8 mouse cellular contexts compared by ENCODE assay signal in genomic region chr9:29201163-29202053, GRCm38 (mm10).
DNase-seq lines count a peak whose midpoint lies in the region; ATAC-seq and TF ChIP-seq lines count a peak whose summit lies in the region.

No protein-coding gene starts in this region.

- H3K9me3 ChIP-seq in lung, embryonic 14.5 days (ENCODE audit: low read depth, low read length), result no peaks in the 10 kb centered on the region
- no peaks in the 10 kb centered on the region for H3K9me3 ChIP-seq in heart, embryonic 14.5 days (ENCODE audit: control insufficient read depth, low read length)
- no peaks in the 10 kb centered on the region for H3K9me3 ChIP-seq in kidney, embryonic 15.5 days (replicated peaks)
- H3K9me3 ChIP-seq in lung, postnatal 0 days (ENCODE audit: low read length), result no peaks in the 10 kb centered on the region
- H3K9me3 ChIP-seq in stomach, embryonic 14.5 days (ENCODE audit: control insufficient read depth, low read depth, low read length), result no peaks in the 10 kb centered on the region

- H3K9ac ChIP-seq in lung, embryonic 14.5 days, result no peak overlapping the region
- no peak overlapping the region for H3K9ac ChIP-seq in heart, embryonic 14.5 days (ENCODE audit: low read length)
- no peak overlapping the region for H3K9ac ChIP-seq in kidney, embryonic 15.5 days
- H3K9ac ChIP-seq in lung, postnatal 0 days (replicated peaks; ENCODE audit: low read depth), result no peak overlapping the region
- H3K9ac ChIP-seq in stomach, embryonic 14.5 days (replicated peaks; ENCODE audit: low read depth, low read length), result no peak overlapping the region

- H3K27me3 ChIP-seq in lung, embryonic 14.5 days (ENCODE audit: insufficient read depth, low read length), result no peaks in the 10 kb centered on the region
- H3K27me3 ChIP-seq in heart, embryonic 14.5 days (ENCODE audit: control insufficient read depth, insufficient read depth, low read length), result no peaks in the 10 kb centered on the region
- no peaks in the 10 kb centered on the region for H3K27me3 ChIP-seq in kidney, embryonic 15.5 days
- no peaks in the 10 kb centered on the region for H3K27me3 ChIP-seq in lung, postnatal 0 days (replicated peaks; ENCODE audit: insufficient read depth, low read length)
- H3K27me3 ChIP-seq in stomach, embryonic 14.5 days (ENCODE audit: control insufficient read depth, insufficient read depth, low read length), result no peaks in the 10 kb centered on the region

- no peaks in the 10 kb centered on the region for H3K36me3 ChIP-seq in lung, embryonic 14.5 days (ENCODE audit: insufficient read depth)
- H3K36me3 ChIP-seq in heart, embryonic 14.5 days (ENCODE audit: control insufficient read depth, insufficient read depth, low read length), result no peaks in the 10 kb centered on the region
- no peaks in the 10 kb centered on the region for H3K36me3 ChIP-seq in kidney, embryonic 15.5 days
- no peaks in the 10 kb centered on the region for H3K36me3 ChIP-seq in lung, postnatal 0 days (ENCODE audit: insufficient read depth, low read length)
- H3K36me3 ChIP-seq in stomach, embryonic 14.5 days (ENCODE audit: control insufficient read depth, insufficient read depth, low read length), result no peaks in the 10 kb centered on the region

- peak; percentile 77 for TF ChIP-seq CTCF in lung, embryonic 14.5 days (IDR thresholded peaks at IDR 0.05; ENCODE audit: low read depth)
- TF ChIP-seq CTCF in cortical plate, adult 2 months (IDR thresholded peaks at IDR 0.05; ENCODE audit: extremely low read depth, insufficient read depth, low read length), result peak; percentile 54
- TF ChIP-seq CTCF in lung, postnatal 0 days (IDR thresholded peaks at IDR 0.05), result peak; percentile 53

- H3K4me2 ChIP-seq in lung, embryonic 14.5 days, result no peak overlapping the region
- H3K4me2 ChIP-seq in heart, embryonic 14.5 days (ENCODE audit: low read length), result peak overlapping the region; percentile 42
- peak overlapping the region; percentile 25; the same call in 1 of the 2 replicates for H3K4me2 ChIP-seq in kidney, embryonic 15.5 days
- no peak overlapping the region for H3K4me2 ChIP-seq in lung, postnatal 0 days (replicated peaks; ENCODE audit: low read depth, low read length)
- no peak overlapping the region for H3K4me2 ChIP-seq in stomach, embryonic 14.5 days (replicated peaks; ENCODE audit: low read depth, low read length)

- ATAC-seq in lung, embryonic 14.5 days (ENCODE audit: insufficient read depth), result peak; percentile 85
- ATAC-seq in heart, embryonic 14.5 days (ENCODE audit: insufficient number of reproducible peaks, insufficient read depth, low FRiP score, low read depth), result peak; percentile 73
- ATAC-seq in kidney, embryonic 15.5 days (replicated peaks; ENCODE audit: low FRiP score), result peak; percentile 77
- no peak; the same call in 1 of the 2 replicates for ATAC-seq in lung, postnatal 0 days
- 0 out of 2 replicates have a peak, but pooled peaks have one; percentile 18 for ATAC-seq in stomach, embryonic 14.5 days (ENCODE audit: insufficient number of reproducible peaks, insufficient read depth, low FRiP score, low read depth)
- no peak for ATAC-seq in megakaryocyte progenitor cell, adult 5-6 weeks (replicated peaks; ENCODE audit: poor library complexity)

- TF ChIP-seq EP300 in lung, postnatal 0 days (IDR thresholded peaks at IDR 0.05), result no peak

- WGBS in lung, embryonic 14.5 days, result 53% methylated on average over 14 of the region's 14 CpGs
- whole genome bisulfite sequencing in heart, embryonic 14.5 days, result 42% methylated on average over 14 of the region's 14 CpGs
- WGBS in kidney, embryonic 15.5 days, result 28% methylated on average over 14 of the region's 14 CpGs
- 51% methylated on average over 14 of the region's 14 CpGs for WGBS in lung, postnatal 0 days
- WGBS in stomach, embryonic 14.5 days, result 54% methylated on average over 14 of the region's 14 CpGs

- peak; percentile 89 for DNase-seq in lung, embryonic 14.5 days
- no peak for DNase-seq in lung, postnatal 25 days (ENCODE audit: low spot score)
- peak; percentile 43 for DNase-seq in lung, postnatal 0 days (ENCODE audit: low spot score)

- H3K4me3 ChIP-seq in lung, embryonic 14.5 days (ENCODE audit: low read depth, low read length), result no peak overlapping the region
- H3K4me3 ChIP-seq in cortical plate, adult 2 months (ENCODE audit: insufficient read depth, low read length), result no peak overlapping the region
- H3K4me3 ChIP-seq in heart, embryonic 14.5 days (ENCODE audit: control insufficient read depth in 1 of 2, insufficient read depth in 1 of 2, low read depth in 1 of 2, low read length in 2 of 2), result no peak overlapping the region
- no peak overlapping the region for H3K4me3 ChIP-seq in kidney, embryonic 15.5 days (replicated peaks)
- H3K4me3 ChIP-seq in lung, postnatal 0 days (ENCODE audit: low read depth, low read length), result no peak overlapping the region
- no peak overlapping the region for H3K4me3 ChIP-seq in stomach, embryonic 14.5 days (ENCODE audit: low read depth, low read length)

- no peak overlapping the region for H3K27ac ChIP-seq in lung, embryonic 14.5 days (ENCODE audit: low read depth)
- no peak overlapping the region for H3K27ac ChIP-seq in cortical plate, adult 2 months (ENCODE audit: insufficient read depth, low read length)
- H3K27ac ChIP-seq in heart, embryonic 14.5 days (replicated peaks in 1 of 2; ENCODE audit: control insufficient read depth in 1 of 2, insufficient read depth in 1 of 2, low read depth in 2 of 2, low read length in 2 of 2), result peak overlapping the region; percentile 59 to 78; a peak in 3 of 4 replicates
- no peak overlapping the region for H3K27ac ChIP-seq in kidney, embryonic 15.5 days
- H3K27ac ChIP-seq in lung, postnatal 0 days (ENCODE audit: low read length), result no peak overlapping the region
- H3K27ac ChIP-seq in stomach, embryonic 14.5 days (ENCODE audit: low read length), result no peak overlapping the region

- no peak for TF ChIP-seq POLR2A in cortical plate, adult 2 months (IDR thresholded peaks at IDR 0.05; ENCODE audit: extremely low read depth, insufficient read depth, low read length)

- no peaks in the 10 kb centered on the region for H3K4me1 ChIP-seq in lung, embryonic 14.5 days (ENCODE audit: insufficient read depth)
- H3K4me1 ChIP-seq in cortical plate, adult 2 months (ENCODE audit: control insufficient read depth, insufficient read depth, low read length), result peaks cover 11% of the 10 kb centered on the region
- H3K4me1 ChIP-seq in heart, embryonic 14.5 days (ENCODE audit: control insufficient read depth in 2 of 2, insufficient read depth in 2 of 2, low read length in 2 of 2), result peaks cover 25 to 37% of the 10 kb centered on the region in 2 experiments
- H3K4me1 ChIP-seq in kidney, embryonic 15.5 days, result peaks cover 12% of the 10 kb centered on the region
- no peaks in the 10 kb centered on the region for H3K4me1 ChIP-seq in lung, postnatal 0 days (ENCODE audit: insufficient read depth, low read depth, low read length)
- H3K4me1 ChIP-seq in stomach, embryonic 14.5 days (ENCODE audit: control insufficient read depth, insufficient read depth, low read length), result 0 out of 2 replicates have a peak, but pooled peaks cover 3% of the 10 kb centered on the region

Comparison
In these comparisons a context has a peak if more than half of its experiments do, and no peak if none do; other contexts are left out.
1. ATAC-seq: peak in lung, embryonic 14.5 days (single experiment), heart, embryonic 14.5 days (single experiment), kidney, embryonic 15.5 days (single experiment) and stomach, embryonic 14.5 days (single experiment); none in lung, postnatal 0 days (single experiment) and megakaryocyte progenitor cell, adult 5-6 weeks (single experiment).
2. H3K27ac ChIP-seq: peak in heart, embryonic 14.5 days (2 of 2); none in lung, embryonic 14.5 days (single experiment), cortical plate, adult 2 months (single experiment), kidney, embryonic 15.5 days (single experiment), lung, postnatal 0 days (single experiment) and stomach, embryonic 14.5 days (single experiment).
3. H3K4me2 ChIP-seq: peak in heart, embryonic 14.5 days (single experiment) and kidney, embryonic 15.5 days (single experiment); none in lung, embryonic 14.5 days (single experiment), lung, postnatal 0 days (single experiment) and stomach, embryonic 14.5 days (single experiment).
4. Peak in every context shown above with its lines, with median percentiles within 50 percentile points of each other: CTCF ChIP-seq.